Mouse (Mus musculus): ENCODE measurements around the gene Tsga10. TPM values are rescaled to one million over a fixed set of nuclear protein-coding genes. Genes with fewer than 3 reads are reported as not detected.

The Tsga10 gene
- total and polyA plus RNA-seq, 2 experiments from 2014 or later, result 3.6 to 3.7 TPM

DNA sequence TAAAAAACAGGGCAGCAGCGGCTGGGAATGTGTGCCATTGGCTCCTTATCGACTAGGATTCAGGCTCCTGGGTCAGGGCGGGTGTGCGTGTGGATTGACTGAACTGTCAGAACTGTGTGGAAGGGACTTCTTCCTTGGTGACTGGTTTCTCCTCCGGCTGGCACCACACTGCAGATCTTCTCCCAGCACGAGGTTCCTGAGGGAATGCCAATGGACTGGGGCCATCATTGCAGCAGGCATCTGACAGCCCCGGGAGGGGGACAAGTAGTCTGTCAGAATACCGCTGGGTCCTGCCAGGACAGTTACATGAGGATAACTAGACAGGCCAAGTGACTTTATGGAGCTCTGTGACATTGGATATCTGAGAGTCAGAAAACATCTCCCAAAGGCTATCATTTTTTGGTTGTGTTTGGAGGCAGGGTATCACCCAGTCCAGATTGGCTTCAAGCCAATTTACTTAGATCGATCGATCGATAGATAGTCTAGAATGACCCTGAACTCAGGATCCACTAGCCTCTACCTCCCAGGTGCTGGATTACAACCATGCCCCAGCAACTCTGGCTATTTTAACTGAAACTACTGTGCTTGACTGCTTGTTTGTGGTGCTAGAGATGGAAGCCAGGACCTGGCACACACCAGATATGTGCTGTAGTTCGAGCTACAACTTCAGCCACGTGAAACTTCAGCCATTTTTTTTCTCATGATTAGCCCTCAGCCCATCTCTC is 11.7 kb upstream of the Tsga10 start:
- WGBS, result 90% methylated on average over 13 of the region's 13 CpGs
- no peak overlapping the region for H3K9ac ChIP-seq (replicated peaks; ENCODE audit: low read depth, low read length)
- H3K9me3 ChIP-seq (replicated peaks; ENCODE audit: control insufficient read depth, low read length), result no peaks in the 10 kb centered on the region
- TF ChIP-seq CTCF (IDR thresholded peaks at IDR 0.05; ENCODE audit: low read depth) (no peak), EP300 (IDR thresholded peaks at IDR 0.05; ENCODE audit: low read depth) (no peak)
- ATAC-seq (ENCODE audit: insufficient read depth, low read depth), result no peak
- no peak for DNase-seq (ENCODE audit: low spot score)
- H3K4me3 ChIP-seq (ENCODE audit: low read depth, low read length), result no peak overlapping the region
- H3K27ac ChIP-seq (ENCODE audit: low read depth), result no peak overlapping the region
- H3K4me1 ChIP-seq (ENCODE audit: control insufficient read depth, insufficient read depth), result peaks cover 4% of the 10 kb centered on the region; the same call in 1 of the 2 replicates
- H3K27me3 ChIP-seq (ENCODE audit: control insufficient read depth, insufficient read depth, low read length), result no peaks in the 10 kb centered on the region
- H3K4me2 ChIP-seq (ENCODE audit: low read depth, low read length), result no peak overlapping the region
- H3K36me3 ChIP-seq (replicated peaks; ENCODE audit: control insufficient read depth, insufficient read depth, low read length), result peaks cover 71% of the 10 kb centered on the region

DNA sequence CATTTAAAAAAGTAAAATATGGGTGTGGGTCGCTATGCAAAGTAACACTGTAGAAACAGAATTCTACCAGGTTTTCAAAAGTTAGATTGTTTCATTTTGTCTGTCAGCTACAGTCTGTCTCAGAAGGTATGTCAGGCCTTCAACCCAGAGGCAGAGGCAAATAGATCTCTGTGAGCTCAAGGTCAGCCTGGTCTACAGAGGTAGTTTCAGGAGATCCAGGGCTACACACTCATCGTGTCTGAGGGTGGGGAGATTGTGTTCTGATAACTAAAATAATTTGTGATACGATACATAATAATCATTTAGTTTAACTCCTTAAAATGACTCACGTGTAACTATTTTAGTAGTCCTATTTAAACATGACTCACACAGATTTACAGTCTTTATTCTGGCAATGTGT is 6.9 kb upstream of the Tsga10 start:
- WGBS, result 76% methylated on average over 4 of the region's 4 CpGs
- H3K4me2 ChIP-seq (ENCODE audit: low read depth, low read length), result peak overlapping the region; percentile 77; the same call in 1 of the 2 replicates

DNA sequence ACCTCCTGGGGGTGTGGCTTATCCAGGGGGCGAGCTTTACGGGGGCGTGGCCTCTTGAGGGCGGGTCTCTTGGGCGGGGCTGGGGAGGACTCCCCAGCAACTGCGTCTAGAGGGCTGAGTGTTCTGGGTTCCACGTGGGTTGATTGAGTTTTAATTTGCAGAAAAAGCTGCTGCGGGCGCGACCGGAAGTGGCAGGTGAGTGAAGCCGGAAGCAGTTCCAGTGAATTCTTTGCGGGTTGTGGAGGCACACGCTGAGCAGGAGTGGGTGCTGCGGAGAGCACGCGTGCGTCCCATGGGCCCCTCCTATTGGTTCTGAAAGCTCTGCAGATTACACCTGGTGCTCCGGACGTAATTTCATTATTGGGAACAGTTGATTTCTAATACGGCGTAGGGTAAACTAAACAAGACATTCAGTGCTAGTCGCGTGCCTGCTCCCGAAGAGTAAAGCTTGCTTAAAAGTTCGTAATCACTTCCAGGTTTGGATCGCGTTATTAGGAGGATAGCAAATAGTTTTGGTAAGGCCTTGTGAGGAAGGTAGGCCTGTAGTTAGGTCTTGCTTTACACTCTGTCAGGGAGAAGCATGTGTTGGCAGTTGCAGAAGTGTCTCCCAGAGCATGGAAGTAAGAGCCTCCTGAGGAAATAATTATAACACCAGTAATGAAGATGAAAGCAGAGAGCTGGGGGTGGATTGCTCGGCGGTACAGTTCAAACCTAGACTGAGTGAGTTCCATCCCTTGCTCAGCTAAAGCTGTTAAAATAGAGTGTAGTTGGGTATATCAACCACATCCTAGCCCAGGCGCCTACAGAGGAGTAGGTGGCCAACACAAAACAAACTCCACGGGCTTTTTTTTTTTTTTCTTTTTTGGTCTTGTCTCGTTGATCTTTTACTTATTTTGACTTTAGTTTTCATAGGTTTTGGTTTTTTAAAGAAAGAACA is 6.2 kb upstream of the Tsga10 start:
- peak overlapping the region; percentile 77 for H3K4me2 ChIP-seq (ENCODE audit: low read depth, low read length)
- peak overlapping the region; percentile 87 for H3K27ac ChIP-seq (ENCODE audit: low read depth)
- no peak for TF ChIP-seq CTCF (IDR thresholded peaks at IDR 0.05; ENCODE audit: low read depth)
- no peak for TF ChIP-seq EP300 (IDR thresholded peaks at IDR 0.05; ENCODE audit: low read depth)
- DNase-seq (ENCODE audit: low spot score) (peak; percentile 85), ATAC-seq (ENCODE audit: insufficient read depth, low read depth) (peak; percentile 91)
- WGBS, result 6% methylated on average over 33 of the region's 33 CpGs
- no peaks in the 10 kb centered on the region for H3K27me3 ChIP-seq (ENCODE audit: control insufficient read depth, insufficient read depth, low read length)
- peak overlapping the region; percentile 44; the same call in 1 of the 2 replicates for H3K9ac ChIP-seq (replicated peaks; ENCODE audit: low read depth, low read length)
- peak overlapping the region; percentile 57 for H3K4me3 ChIP-seq (ENCODE audit: low read depth, low read length)
- peaks cover 28% of the 10 kb centered on the region for H3K36me3 ChIP-seq (replicated peaks; ENCODE audit: control insufficient read depth, insufficient read depth, low read length)
- peaks cover 9% of the 10 kb centered on the region for H3K4me1 ChIP-seq (ENCODE audit: control insufficient read depth, insufficient read depth)
- H3K9me3 ChIP-seq (replicated peaks; ENCODE audit: control insufficient read depth, low read length), result no peaks in the 10 kb centered on the region

More for the DNA sequence above, 6.9 kb upstream of the Tsga10 start:
- H3K27me3 ChIP-seq (ENCODE audit: control insufficient read depth, insufficient read depth, low read length), result no peaks in the 10 kb centered on the region
- no peak overlapping the region for H3K9ac ChIP-seq (replicated peaks; ENCODE audit: low read depth, low read length)
- DNase-seq (ENCODE audit: low spot score) (no peak), ATAC-seq (ENCODE audit: insufficient read depth, low read depth) (no peak)
- peaks cover 9% of the 10 kb centered on the region for H3K4me1 ChIP-seq (ENCODE audit: control insufficient read depth, insufficient read depth)
- peaks cover 34% of the 10 kb centered on the region for H3K36me3 ChIP-seq (replicated peaks; ENCODE audit: control insufficient read depth, insufficient read depth, low read length)
- no peak overlapping the region for H3K27ac ChIP-seq (ENCODE audit: low read depth)
- no peak overlapping the region for H3K4me3 ChIP-seq (ENCODE audit: low read depth, low read length)
- H3K9me3 ChIP-seq (replicated peaks; ENCODE audit: control insufficient read depth, low read length), result no peaks in the 10 kb centered on the region
- TF ChIP-seq CTCF (IDR thresholded peaks at IDR 0.05; ENCODE audit: low read depth), result no peak
- TF ChIP-seq EP300 (IDR thresholded peaks at IDR 0.05; ENCODE audit: low read depth), result no peak

DNA sequence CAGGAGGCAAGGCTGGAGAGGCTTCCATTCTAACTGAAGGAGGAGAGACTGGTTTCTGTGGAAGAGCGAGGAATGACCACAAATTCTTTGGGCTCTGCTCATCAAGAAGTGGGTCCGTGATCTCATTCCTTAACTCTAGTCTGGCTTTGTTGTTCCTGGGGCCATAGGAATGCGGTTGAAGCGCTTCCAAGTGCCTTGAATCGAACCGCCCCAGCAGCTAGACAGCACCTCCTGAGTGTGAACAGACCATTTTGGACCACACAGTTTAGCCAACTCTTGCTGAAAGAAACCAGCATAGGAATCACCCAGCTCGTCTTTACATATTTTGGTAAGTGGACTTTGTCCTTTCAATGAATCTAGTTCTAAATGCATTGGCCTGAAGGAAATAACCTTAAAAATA is 5.5 kb upstream of the Tsga10 start, which contains the start of gene Lipt1:
Lipt1 (plus strand) TSS at position 35 of the 400 bp plus-strand sequence.
- Histone ChIP-seq H3K27me3 (ENCODE audit: control insufficient read depth, insufficient read depth, low read length) (no peaks in the 10 kb centered on the region), H3K9me3 (replicated peaks; ENCODE audit: control insufficient read depth, low read length) (no peaks in the 10 kb centered on the region), H3K36me3 (replicated peaks; ENCODE audit: control insufficient read depth, insufficient read depth, low read length) (peaks cover 21% of the 10 kb centered on the region), H3K9ac (replicated peaks; ENCODE audit: low read depth, low read length) (peak within 1 kb of the TSS; percentile 44; the same call in 1 of the 2 replicates), H3K27ac (ENCODE audit: low read depth) (peak within 1 kb of the TSS; percentile 87), H3K4me1 (ENCODE audit: control insufficient read depth, insufficient read depth) (peaks cover 9% of the 10 kb centered on the region), H3K4me2 (ENCODE audit: low read depth, low read length) (peak within 1 kb of the TSS; percentile 77), H3K4me3 (ENCODE audit: low read depth, low read length) (peak within 1 kb of the TSS; percentile 57)
- TF ChIP-seq EP300 (IDR thresholded peaks at IDR 0.05; ENCODE audit: low read depth) (no peak), CTCF (IDR thresholded peaks at IDR 0.05; ENCODE audit: low read depth) (no peak)
- whole genome bisulfite sequencing, result 4% methylated on average over 7 of the region's 7 CpGs
- ATAC-seq (ENCODE audit: insufficient read depth, low read depth) (peak; percentile 77), DNase-seq (ENCODE audit: low spot score) (peak; percentile 48)

DNA sequence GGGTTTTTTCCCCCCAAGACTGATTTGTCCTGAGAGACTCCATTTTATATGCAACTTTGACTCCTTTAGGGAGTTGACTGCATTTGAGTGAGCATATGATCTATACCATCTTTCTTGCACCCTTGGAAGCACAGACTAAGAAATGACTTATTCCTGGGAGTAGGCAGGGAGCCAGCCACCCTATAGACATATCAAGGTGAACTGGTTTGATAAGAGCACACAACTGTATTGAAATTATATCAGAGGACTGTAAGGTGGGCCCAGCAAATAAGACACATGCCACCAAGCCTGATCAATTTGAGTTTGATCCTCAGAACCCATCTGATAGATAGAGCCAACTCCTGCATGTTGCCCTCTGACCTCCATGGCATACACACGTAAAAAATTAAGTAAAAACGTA is 3.1 kb upstream of the Tsga10 start:
- no peak overlapping the region for H3K9ac ChIP-seq (replicated peaks; ENCODE audit: low read depth, low read length)
- H3K9me3 ChIP-seq (replicated peaks; ENCODE audit: control insufficient read depth, low read length), result no peaks in the 10 kb centered on the region
- no peak overlapping the region for H3K27ac ChIP-seq (ENCODE audit: low read depth)
- no peak overlapping the region for H3K4me3 ChIP-seq (ENCODE audit: low read depth, low read length)
- H3K4me1 ChIP-seq (ENCODE audit: control insufficient read depth, insufficient read depth), result peaks cover 15% of the 10 kb centered on the region
- H3K27me3 ChIP-seq (ENCODE audit: control insufficient read depth, insufficient read depth, low read length), result no peaks in the 10 kb centered on the region
- WGBS, result 57% methylated on average over 2 of the region's 2 CpGs
- no peak for ATAC-seq (ENCODE audit: insufficient read depth, low read depth)
- TF ChIP-seq CTCF (IDR thresholded peaks at IDR 0.05; ENCODE audit: low read depth) (no peak), EP300 (IDR thresholded peaks at IDR 0.05; ENCODE audit: low read depth) (no peak)
- DNase-seq (ENCODE audit: low spot score), result no peak
- H3K4me2 ChIP-seq (ENCODE audit: low read depth, low read length), result no peak overlapping the region
- no peaks in the 10 kb centered on the region for H3K36me3 ChIP-seq (replicated peaks; ENCODE audit: control insufficient read depth, insufficient read depth, low read length)

Data from heart, postnatal 0 days (tissue).